Mouse (Mus musculus) embryonic facial prominence, embryonic 11.5 days (tissue): ENCODE measurements at regions not wholly inside any gene's neighbourhood (a gene's known extent, or its start where the extent isn't known, plus 50 kb on each side); places are given as distances from the start of the nearest gene placed in this dataset.

Source experiments
- ATAC-seq: fragments of 200-750 bp; cut with Nextera tagmentation; replicated peaks from 2 replicates; pipeline ENCODE4 v1.8.0; 2017; ENCODE audit warnings: low read depth; ENCODE audit not compliant: insufficient number of reproducible peaks, low FRiP score, low TSS enrichment
- DNase-seq: peaks from one replicate; pipeline ENCODE4 v3.0.0-alpha.2; 2015; ENCODE audit warnings: low spot score
- H3K27ac ChIP-seq: fragments of 300-500 bp; sonication (generic); replicated peaks from 2 replicates; pipeline ENCODE4 v1.5.1; 2014; ENCODE audit warnings: mild to moderate bottlenecking, low read depth, low read length, control low read depth
- H3K27me3 ChIP-seq: fragments of 300-500 bp; sonication (generic); 2 replicates; pipeline ENCODE4 v1.6.1; 2014; ENCODE audit warnings: mild to moderate bottlenecking, low read length, moderate library complexity, mixed read lengths; ENCODE audit not compliant: control insufficient read depth, insufficient read depth
- H3K36me3 ChIP-seq: fragments of 300-500 bp; sonication (generic); replicated peaks from 2 replicates; pipeline ENCODE4 v1.6.1; 2014; ENCODE audit warnings: low read depth, mild to moderate bottlenecking, low read length, moderate library complexity, mixed read lengths; ENCODE audit not compliant: control insufficient read depth, insufficient read depth
- H3K4me1 ChIP-seq: fragments of 300-500 bp; sonication (generic); 2 replicates; pipeline ENCODE4 v1.6.1; 2014; ENCODE audit warnings: low read length, mixed read lengths; ENCODE audit not compliant: control insufficient read depth, insufficient read depth
- H3K4me2 ChIP-seq: fragments of 300-500 bp; sonication (generic); 2 replicates; pipeline ENCODE4 v1.6.1; 2014; ENCODE audit warnings: low read depth, mild to moderate bottlenecking, control low read depth, low read length, moderate library complexity
- H3K4me3 ChIP-seq: fragments of 300-500 bp; sonication (generic); 2 replicates; pipeline ENCODE4 v1.5.1; 2014; ENCODE audit warnings: low read depth, low read length, control low read depth
- H3K9ac ChIP-seq: fragments of 300-500 bp; sonication (generic); replicated peaks from 2 replicates; pipeline ENCODE4 v1.6.1; 2014; ENCODE audit warnings: mild to moderate bottlenecking, control low read depth, low read length
- H3K9me3 ChIP-seq: fragments of 300-500 bp; sonication (generic); replicated peaks from 2 replicates; pipeline ENCODE4 v1.6.1; 2016; ENCODE audit warnings: mild to moderate bottlenecking, low read length, inconsistent platforms, mixed read lengths; ENCODE audit not compliant: control insufficient read depth
- WGBS: fragments of 180-500 bp; shearing (Covaris S2); extraction: QIAGEN DNeasy Blood & Tissue Kit; methylation state at CpG from one replicate; pipeline ENCODE4 v1.1.7; 2014; 5-methylcytosine and 5-hydroxymethylcytosine counted together

DNA sequence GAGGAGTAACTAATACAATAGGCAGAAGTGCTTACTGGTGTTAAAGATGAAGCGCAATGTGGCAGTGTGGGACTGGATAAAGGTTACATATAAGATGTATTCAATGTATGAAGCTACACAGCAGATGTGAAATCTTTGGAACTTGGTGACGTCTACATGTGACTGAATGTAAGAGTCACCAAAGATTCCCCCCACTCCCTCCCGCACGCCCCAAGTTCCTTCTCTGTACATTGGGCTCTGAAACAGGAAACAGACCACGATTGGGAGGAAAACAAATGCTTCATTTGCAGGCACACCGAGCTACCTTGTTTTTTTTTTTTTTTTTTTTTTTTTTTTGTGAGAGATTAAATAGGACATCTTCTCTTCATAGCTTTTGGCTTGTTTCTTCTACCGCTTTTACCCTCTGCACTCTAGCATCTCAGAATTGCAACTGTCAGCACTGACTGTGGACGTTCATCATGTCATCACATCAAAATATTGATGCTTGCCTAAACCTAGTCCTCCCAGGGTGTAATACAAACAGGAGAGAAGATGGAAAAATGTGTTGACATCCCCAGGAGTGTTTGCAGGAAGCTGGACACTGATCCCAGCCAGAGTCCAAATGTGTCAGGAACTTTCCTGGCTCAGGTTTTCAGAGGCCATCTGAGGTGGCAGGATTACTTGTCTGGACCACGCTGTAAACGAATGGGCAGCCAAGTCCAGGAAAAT, 208.0 kb upstream of the Ccdc122 start:
- Histone ChIP-seq H3K9ac (no peak overlapping the region), H3K4me2 (no peak overlapping the region), H3K4me1 (no peaks in the 10 kb centered on the region), H3K36me3 (no peaks in the 10 kb centered on the region), H3K9me3 (no peaks in the 10 kb centered on the region), H3K4me3 (no peak overlapping the region), H3K27ac (no peak overlapping the region), H3K27me3 (no peaks in the 10 kb centered on the region)
- ATAC-seq: no peak
- WGBS: 73% methylated on average over 10 of the region's 10 CpGs
- DNase-seq: no peak

DNA sequence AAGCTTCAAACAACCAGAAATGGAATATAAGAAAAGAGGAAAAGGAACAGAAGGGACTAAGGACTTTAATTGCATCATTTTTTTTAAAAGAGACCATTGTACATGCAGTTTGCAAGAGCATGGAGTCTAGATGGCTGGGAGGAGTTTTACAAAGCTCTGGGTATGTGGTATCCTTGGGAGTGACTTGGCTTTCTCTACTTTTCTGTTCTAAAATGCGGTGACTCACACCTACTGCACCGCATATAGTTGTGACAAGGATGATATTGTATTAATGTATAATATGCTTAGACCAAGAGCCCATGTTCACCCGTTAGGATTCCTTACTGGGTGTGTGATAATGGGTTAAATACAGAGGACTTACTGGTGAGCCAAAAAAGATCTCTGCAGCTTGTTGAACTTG, 212.5 kb upstream of the Ccdc122 start:
- Histone ChIP-seq H3K4me1 (no peaks in the 10 kb centered on the region), H3K27ac (no peak overlapping the region), H3K27me3 (no peaks in the 10 kb centered on the region), H3K4me3 (no peak overlapping the region), H3K4me2 (no peak overlapping the region), H3K9ac (no peak overlapping the region), H3K9me3 (no peaks in the 10 kb centered on the region), H3K36me3 (no peaks in the 10 kb centered on the region)
- ATAC-seq: no peak
- WGBS: 94% methylated on average over 3 of the region's 3 CpGs
- no peak for DNase-seq

DNA sequence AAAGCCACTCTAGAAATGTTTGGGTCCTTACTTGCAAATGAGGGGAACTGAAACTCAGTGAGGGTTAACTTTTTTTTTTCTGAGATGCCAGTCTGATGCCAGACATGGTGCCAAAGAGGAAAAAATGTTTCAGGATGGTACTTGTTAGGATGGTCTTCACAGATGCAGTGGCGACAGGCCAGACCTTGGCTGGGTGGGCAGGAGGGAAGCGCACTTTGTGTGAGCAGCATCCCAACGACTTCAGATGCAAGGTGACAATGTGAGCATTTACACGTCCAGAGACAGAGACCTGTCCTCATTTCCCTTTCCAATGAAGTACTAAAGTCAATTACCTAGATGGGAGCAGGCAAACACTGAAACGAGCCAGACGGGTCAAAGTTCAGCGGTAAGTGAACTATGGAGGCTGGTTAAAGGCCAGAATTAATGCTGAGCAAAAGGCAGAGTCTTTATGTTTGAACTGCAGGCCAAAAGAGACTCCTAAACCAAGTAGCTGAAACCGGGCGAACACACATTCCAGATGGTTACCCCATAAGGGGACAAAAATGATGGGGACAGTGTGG, 213.7 kb upstream of the Ccdc122 start:
- Histone ChIP-seq H3K4me1 (no peaks in the 10 kb centered on the region), H3K27ac (no peak overlapping the region), H3K36me3 (no peaks in the 10 kb centered on the region), H3K4me3 (no peak overlapping the region), H3K4me2 (no peak overlapping the region), H3K27me3 (no peaks in the 10 kb centered on the region), H3K9ac (no peak overlapping the region), H3K9me3 (no peaks in the 10 kb centered on the region)
- DNase-seq (no peak), ATAC-seq (no peak)
- WGBS: 78% methylated on average over 9 of the region's 9 CpGs

DNA sequence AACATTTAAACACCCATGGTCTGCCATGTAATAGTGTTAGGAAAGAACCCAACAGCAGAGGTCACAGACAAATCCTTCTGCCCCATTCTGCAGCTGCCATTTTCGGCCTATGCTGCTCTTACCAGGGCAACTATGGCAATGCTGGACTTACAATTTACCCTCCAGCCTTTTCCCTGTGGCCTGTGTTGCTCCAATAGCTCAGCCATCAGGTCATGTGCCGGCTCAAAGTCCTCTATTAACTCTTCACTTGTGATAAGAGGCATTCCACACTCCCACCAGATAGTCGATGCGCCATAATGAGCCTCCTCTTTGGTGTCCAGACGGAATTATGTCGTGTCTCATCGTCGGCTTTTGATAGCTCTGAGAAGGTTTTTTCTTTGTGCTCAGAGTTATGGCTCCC, 214.7 kb upstream of the Ccdc122 start:
- Histone ChIP-seq H3K27me3 (no peaks in the 10 kb centered on the region), H3K4me2 (no peak overlapping the region), H3K4me3 (no peak overlapping the region), H3K4me1 (no peaks in the 10 kb centered on the region), H3K27ac (no peak overlapping the region), H3K9ac (no peak overlapping the region), H3K9me3 (no peaks in the 10 kb centered on the region), H3K36me3 (no peaks in the 10 kb centered on the region)
- WGBS: 85% methylated on average over 8 of the region's 8 CpGs
- no peak for DNase-seq
- no peak for ATAC-seq

DNA sequence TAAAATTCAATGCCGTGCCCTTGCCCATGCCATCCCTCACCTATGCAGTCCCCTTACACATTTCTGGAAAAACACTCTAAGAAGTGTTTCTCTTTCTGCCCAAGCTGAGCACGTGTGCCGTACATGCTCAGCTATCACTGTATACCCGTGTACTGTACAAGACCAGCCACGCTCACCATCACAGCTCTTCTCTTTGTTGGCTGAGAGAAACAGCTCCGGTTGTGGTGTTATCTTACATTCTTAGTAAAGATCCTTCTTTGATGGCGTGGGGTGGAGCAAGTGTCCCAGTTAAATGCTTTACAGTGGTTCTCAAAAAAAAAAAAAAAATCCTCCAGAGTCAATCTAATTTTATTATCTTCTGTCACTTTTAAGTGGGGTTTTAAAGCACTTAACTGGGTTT, 215.1 kb upstream of the Ccdc122 start:
- ATAC-seq: no peak
- Histone ChIP-seq H3K4me3 (no peak overlapping the region), H3K9ac (no peak overlapping the region), H3K27ac (no peak overlapping the region), H3K36me3 (no peaks in the 10 kb centered on the region), H3K4me2 (no peak overlapping the region), H3K4me1 (no peaks in the 10 kb centered on the region), H3K27me3 (no peaks in the 10 kb centered on the region), H3K9me3 (no peaks in the 10 kb centered on the region)
- no peak for DNase-seq
- WGBS: 81% methylated on average over 7 of the region's 7 CpGs

DNA sequence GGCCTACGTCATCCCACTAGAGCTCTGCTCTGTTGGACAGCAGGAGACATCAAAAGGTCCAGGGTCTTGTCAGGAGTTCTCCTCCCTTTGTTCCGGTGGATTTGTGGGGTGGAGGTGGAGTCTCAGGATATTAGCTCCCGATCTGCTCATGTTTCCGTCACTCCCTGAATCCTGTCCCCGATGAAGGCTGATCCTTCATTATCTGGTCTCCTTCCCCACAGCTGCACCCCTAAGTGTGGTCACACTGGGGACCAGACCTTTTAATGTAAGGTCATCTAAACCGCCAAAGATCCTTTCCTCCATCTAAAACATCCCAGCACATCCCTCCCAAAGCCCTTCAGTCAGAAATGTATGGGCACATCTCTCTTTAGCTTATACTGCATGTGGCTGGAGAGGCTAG, 215.6 kb upstream of the Ccdc122 start:
- Histone ChIP-seq H3K4me1 (no peaks in the 10 kb centered on the region), H3K4me3 (no peak overlapping the region), H3K27ac (no peak overlapping the region), H3K9ac (no peak overlapping the region), H3K27me3 (no peaks in the 10 kb centered on the region), H3K36me3 (no peaks in the 10 kb centered on the region), H3K4me2 (no peak overlapping the region), H3K9me3 (no peaks in the 10 kb centered on the region)
- ATAC-seq: no peak
- DNase-seq: no peak
- WGBS: 80% methylated on average over 6 of the region's 6 CpGs

DNA sequence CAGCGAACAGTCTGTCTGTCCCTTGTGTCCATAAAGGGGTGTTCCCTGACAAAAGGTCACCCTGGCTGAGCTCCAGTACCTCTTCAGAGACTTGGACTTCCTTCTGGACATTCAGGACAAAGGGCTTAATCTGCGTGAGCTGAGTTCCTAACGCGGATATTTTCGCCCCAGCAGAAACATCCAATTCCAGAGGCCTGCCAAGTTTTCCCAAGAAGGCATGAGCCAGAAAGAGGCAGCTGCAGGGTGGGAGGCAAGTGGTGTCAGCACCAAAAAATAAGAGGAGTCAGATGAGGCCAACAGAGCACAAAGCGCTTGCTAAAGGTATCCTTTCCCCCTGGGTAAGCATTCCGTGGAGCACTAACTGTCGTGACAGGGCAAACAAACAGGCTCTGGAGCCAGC, 216.9 kb upstream of the Ccdc122 start:
- 42% methylated on average over 8 of the region's 8 CpGs for WGBS
- no peak overlapping the region for H3K4me2 ChIP-seq
- no peak overlapping the region for H3K4me3 ChIP-seq
- no peaks in the 10 kb centered on the region for H3K27me3 ChIP-seq
- DNase-seq (no peak), ATAC-seq (no peak)
- H3K4me1 ChIP-seq: no peaks in the 10 kb centered on the region
- no peak overlapping the region for H3K9ac ChIP-seq
- no peaks in the 10 kb centered on the region for H3K9me3 ChIP-seq
- no peak overlapping the region for H3K27ac ChIP-seq
- H3K36me3 ChIP-seq: no peaks in the 10 kb centered on the region

DNA sequence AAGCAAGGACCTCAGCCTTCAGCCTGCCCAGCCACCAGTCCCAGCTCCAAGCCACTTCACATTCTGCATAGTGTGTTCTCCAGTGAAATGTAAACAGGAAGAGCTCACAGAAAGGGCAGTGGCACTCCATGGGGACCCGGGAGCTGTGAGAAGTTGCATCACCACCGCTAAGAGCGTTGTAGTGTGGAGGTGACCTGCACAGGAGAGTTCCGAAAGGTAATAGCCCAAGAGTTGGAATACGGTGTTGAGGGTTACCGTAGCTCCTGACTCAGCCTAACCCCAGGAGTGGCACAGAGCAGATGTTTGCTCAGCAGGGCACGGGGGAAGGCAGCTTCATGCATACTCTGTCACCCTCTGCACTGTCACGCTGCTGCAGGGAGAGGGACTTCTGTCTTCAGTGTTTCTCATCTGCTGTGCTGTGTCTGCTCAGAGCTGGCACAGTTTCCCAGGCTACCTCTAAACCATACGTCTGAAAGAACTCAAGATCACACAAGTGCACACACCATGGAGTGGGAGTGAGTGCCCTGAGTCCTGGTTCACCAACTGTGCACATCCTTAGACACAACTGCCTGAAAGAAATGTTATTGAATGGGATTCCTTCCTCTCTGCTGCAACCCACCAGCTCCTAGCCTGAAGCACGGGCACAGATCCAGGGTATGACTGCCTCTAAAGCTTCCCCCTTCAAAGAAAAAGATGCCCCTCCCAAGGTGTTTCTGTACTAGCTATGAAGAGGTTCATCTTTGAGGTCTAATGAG, 218.1 kb upstream of the Ccdc122 start:
- DNase-seq (no peak), ATAC-seq (no peak)
- Histone ChIP-seq H3K4me3 (no peak overlapping the region), H3K27me3 (no peaks in the 10 kb centered on the region), H3K36me3 (no peaks in the 10 kb centered on the region), H3K9me3 (no peaks in the 10 kb centered on the region), H3K9ac (no peak overlapping the region), H3K4me1 (no peaks in the 10 kb centered on the region), H3K27ac (no peak overlapping the region), H3K4me2 (no peak overlapping the region)
- WGBS: 67% methylated on average over 10 of the region's 10 CpGs
